Mouse (Mus musculus): ENCODE measurements around the gene Eif4g3.

DNA sequence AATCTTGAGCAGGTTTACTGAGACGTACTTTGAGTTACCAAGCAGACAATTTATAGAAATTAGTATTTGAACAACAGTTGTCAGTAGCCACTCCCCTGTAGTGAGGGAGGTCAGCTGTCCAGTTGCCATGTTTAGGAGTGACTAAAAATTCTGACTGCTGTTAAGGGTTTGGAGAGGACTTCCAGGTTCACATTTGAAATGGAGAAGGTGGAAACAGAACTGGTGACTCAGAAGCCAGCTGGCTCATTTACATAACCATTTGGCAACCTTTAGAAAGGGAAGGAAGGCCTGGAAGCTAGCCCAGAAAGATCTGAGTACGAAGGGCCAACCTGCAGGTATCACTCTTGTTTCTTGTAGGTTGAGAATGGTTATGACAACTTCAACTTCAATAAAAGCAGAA, 75.8 kb downstream of the Eif4g3 start:
- TF ChIP-seq EP300 (IDR thresholded peaks at IDR 0.05; ENCODE audit: low read depth) (no peak), CTCF (IDR thresholded peaks at IDR 0.05; ENCODE audit: low read depth) (no peak)
